Mouse (Mus musculus): ENCODE results near the gene Mettl13.
A peak's percentile ranks its signal among the peaks of the same experiment; 100 is the strongest.

Mettl13 gene

DNA sequence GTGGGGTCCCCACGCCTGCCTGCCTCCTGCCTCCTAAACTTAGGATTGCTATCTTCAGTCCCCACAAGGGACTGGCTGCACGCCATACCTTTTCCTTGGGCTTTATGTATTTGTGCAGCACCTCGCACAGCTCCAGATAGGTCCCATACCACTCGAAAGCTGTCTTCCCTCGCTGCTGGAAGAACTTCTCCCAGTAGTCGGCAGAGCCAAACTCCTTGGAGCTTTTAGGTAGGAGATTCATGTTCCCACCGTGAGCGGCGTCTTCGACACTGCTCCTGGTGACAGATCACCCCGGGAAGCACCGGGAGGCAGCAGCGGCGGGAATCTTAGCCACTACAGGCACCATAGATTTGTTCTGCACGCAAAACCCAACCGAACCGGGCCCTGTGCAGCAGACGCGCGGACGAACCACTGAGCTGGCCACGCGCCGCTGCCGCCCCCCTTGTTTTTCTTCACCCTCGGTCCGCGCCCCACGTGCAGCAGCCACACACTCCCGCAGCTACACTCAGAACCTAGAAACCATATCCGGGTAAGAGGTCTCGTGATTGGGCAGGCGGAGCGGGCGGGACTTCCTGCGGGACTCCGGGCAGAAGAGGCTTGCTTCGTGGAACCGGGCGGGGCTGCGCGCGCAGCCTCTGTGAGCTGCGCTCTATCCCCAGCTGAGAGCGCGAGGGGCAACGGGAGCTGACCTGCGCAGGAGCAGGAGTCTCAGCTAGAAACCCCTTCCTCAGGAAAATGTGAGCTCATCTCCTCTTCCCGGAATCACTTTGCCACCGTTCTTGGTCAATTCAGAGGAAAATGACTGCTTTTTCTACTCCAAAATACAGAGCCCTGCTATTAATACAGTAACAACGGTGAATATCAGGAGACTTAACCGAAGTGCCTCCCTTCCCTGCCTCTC is at the start of gene Mettl13:
Mettl13 (minus strand) TSS at position 536 of the 901 bp plus-strand sequence.
- DNase-seq (ENCODE audit: low spot score): peak; percentile 71

DNA sequence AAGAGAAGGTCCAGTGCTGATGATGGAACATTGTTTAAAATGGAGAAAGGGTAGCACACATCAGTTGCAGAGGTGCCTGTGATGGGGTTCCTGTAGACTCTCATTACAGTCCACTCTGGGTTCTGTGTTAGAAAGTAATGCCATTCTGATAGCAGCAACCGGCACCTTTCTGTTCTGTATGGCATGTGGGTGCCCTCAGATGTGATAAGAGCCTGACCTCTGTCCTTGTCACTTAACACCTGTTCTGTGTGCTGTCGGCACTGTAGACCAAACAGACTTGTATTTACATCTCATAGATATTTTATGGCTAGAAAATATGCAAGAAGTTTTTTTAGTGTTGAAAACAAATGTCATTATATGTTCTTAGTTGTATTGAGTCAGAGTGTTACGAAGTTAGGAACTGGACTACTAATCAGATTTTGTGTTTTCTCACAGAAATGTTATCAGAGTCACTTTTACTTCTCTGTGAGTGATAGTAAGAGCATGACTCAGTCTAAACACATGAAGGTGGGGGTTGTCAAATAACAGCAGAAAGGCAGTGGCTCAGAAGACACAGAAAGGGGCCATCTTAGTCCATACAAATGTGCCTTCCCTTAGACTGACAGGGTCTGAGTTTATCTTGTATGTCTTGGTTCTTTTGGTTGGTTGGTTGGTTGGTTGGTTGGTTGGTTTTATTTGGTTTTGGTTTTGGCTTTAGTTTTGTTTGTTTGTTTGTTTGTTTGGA is 49.2 kb upstream of the Mettl13 start:
- no peak for DNase-seq (ENCODE audit: low spot score)

DNA sequence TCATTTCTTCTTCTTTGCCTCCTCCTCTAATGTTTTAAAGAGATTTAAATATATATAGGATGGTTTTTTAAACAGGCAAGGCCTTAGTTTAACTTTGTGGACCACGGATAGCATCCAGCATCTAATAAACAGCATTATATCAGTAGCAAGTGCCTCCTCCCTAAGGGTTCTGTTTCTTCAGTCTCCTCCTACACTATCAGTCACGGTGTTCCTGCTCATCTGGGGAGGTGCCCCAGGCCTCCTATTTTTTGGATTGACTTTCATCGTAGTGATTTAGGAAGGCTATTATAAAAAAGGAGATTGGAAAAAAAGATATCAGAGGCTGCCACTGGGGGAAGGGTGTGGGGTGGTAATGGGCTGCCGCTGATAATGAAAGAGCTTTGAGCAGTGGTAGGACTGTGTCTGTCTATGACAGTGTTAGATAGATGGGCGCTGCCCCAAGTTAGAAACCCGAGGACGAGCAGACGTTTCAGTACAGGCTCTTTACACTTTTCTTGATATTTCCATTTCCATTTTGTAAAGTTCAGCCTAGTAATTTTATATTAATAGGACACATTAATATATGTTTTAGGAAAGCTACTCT is 42.2 kb upstream of the Mettl13 start:
- DNase-seq (ENCODE audit: low spot score): no peak

DNA sequence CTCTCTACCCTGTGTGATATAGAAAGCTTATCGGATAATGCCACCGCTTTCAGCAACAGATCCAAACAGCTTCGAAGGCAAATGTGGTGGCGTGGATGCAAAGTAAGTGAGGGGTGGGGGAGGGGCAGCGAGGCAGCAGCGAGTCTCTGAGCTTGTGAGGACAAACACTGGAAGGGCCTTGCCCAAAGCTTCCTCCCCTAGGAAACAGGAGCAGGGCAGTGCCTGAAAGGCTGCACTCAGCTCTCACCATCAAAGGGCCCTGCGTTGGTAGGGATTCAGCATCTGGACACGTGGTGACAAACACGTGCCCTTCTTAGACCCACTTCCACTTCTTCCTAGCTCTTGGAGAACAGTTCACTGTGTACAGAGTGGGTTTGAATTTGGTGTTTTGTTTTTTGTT is 41.1 kb upstream of the Mettl13 start:
- DNase-seq (ENCODE audit: low spot score): no peak

DNA sequence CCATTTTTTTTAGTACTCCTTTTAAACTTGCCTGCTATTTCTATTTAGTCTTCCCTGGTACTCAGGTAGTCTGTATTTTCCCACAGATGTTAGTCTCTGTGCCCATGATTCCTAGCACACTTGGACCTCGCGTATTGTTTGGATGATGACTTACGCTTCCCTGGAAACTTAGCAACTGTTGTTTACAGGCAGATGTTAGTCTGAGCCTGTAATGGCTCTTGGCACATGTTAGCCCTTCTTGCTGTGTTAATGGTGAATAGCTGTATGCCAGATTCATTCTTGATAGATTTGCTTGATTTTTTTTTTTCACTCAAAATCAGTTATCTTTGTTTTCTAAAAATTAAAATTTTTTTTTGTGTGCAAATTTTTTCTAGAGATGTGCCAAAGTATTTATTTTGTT is 40.3 kb upstream of the Mettl13 start:
- no peak for DNase-seq (ENCODE audit: low spot score)

DNA sequence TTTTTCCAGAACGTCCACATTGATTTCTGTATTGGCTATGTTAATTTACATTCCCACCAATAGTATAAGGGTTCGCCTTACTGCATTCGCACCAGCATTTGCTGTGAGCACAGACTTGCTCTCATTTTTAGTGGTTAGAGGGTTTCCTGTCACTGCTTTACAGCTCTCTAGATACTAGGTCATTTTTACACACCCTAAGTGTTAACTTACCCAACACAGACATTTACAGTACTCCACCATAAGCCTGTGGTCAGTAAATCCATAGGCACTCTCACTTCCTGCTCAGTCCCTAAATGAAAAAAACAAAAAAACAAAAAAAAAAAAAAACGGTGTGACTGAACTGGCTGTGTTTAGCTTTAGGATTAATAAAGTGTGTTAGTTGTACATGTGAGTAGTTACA is 37.9 kb upstream of the Mettl13 start:
- DNase-seq (ENCODE audit: low spot score): no peak

DNA sequence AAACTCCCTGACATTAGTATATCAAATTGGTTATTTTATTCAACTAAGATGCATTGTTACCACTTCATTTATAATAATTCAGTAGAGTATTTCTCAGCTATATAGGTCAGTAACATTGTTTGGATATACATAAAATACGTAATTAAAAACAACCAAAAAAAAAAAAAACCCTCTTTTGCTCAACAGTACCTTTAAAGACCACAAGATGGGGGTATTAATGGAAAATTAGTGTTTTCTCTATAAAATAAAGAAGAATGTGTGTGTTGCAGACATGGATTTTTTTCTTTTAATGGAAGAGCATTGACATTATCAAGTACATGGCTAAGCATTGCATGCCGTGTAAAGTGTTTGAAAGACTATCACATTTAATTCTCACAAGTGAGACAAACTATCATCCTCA is 34.5 kb upstream of the Mettl13 start:
- no peak for DNase-seq (ENCODE audit: low spot score)

DNA sequence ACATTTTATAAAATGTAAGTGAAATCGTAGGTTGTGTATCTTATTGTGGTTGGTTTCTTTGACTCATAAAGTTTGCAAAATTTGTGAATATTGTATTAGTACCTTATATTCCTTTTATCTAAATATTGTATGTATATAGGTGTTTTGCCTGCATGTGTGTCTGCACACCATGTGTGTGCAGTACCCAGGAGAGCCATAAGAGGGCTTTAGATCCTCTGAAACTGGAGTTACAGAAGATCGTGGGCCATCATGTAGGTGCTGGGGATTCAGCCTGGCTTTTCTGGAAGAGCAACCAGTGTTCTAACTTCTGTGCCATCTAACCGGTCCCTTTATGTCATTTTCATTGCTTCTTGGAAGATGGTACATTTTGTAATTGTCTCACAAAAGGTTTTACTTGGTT is 26.7 kb upstream of the Mettl13 start:
- DNase-seq (ENCODE audit: low spot score): no peak

DNA sequence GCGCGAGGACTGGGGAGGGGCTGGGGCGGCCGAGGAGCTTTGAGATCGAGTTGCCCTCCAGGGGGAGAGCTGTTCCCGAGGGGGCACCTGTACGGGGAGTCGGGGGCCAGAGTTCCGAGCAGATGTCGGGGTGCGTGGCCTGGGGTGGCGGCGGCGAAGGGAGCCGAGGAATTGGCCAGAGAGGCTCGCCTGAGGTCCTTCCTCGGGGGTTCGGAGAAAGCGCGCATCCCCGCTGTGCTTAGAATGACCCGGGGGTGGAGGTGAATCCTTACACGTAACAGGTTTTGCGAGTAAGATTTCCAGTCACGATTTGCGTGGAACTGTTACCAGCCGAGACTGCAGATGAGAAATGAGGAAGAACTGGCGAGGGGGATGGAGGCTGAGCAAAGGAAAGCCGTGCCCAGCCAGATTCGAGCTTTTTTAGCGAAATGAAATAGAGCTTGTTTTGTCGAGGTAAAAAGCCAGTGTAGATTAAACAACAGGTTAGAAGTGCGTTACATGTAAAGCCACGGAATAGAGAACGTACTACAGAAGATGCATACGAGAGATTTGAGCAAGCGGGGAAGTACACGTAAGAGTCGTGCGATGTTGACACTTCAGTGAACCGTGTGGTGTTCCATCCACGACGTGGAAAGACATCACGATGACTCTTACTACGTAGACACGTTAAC is 22.7 kb upstream of the Mettl13 start:
- DNase-seq (ENCODE audit: low spot score): no peak

DNA sequence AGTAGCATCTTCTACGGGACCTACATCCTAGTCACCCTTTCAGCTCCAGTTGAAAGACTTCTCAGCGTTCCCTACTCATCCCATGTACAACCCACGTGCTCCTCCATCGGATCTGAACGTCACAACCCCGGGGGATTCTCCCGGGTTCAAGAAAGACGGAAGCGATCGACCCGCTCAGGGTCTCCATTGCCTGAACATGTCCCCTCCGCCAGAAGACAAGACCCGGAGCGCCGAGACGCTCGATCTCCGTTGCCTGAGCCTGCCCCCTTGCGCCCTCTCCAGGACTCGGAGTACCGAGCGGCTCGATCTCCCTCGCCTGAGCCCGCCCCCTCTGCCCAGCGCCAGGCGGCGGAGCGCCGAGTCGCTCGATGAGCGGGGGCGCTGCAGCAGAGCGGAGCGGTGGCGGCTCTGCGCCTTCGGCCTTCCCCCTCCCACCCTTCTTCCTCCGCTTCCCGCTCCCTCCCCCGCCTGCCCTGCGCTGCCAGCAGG is 22.0 kb upstream of the Mettl13 start, which contains the start of gene Vamp4:
Vamp4 (plus strand) TSS at position 256 of the 489 bp plus-strand sequence.
- peak; percentile 73 for DNase-seq (ENCODE audit: low spot score)

DNA sequence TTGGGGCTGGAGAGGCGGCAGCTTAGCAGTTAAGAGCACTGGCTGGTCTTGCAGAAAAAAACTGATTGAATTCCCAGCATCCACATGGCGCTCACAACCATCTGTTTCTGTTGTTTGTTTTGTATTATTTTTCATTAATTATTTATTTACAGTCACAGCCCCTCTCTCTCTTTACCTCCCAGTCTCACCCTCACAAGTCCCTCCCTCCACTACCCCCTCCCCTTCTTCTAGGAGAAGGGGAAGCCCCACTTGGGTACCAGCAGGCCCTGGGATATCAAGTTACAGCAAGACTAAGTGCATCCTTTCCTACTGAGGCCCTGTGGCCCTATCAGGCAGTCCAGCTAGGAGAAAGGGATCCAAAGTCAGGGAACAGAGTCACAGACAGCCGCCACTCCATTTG is 19.0 kb upstream of the Mettl13 start:
- no peak for DNase-seq (ENCODE audit: low spot score)

DNA sequence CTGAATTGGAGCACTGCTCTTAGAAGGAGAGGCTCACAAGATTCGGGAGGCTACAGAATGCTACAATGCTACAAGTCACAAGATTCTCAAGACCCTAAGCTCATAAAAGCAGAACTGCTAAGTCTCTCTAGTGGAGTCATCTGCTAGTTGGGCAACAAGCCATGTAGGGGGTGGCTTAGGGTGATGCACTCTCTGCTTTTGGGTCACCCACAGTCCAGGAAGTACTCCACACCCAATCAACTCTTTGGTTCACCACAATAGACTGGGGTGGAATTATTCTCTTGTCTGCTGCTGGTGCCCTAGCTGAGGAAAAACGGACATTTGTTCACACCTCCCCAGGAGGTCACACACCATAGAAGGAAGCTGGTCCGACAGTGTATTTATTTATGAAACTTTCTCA is 16.6 kb upstream of the Mettl13 start:
- no peak for DNase-seq (ENCODE audit: low spot score)

DNA sequence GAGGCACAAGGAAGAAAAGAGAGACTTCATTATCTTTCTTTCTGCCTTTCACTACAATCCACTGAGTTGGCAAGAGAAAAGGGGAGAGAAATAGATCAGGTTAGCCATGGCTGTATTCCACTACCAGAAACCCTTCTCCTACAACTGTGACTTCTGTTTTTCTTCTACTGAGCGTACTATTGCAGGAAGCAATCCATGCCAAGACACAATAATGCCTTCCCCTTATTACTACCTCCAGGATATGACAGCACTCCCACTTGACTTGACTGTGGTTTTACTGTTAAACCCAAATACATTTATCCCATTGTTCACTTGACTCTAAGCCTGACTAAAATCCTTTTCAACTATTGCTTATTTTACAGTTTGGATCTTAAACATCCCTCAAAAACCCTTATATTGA is 14.9 kb upstream of the Mettl13 start:
- no peak for DNase-seq (ENCODE audit: low spot score)

DNA sequence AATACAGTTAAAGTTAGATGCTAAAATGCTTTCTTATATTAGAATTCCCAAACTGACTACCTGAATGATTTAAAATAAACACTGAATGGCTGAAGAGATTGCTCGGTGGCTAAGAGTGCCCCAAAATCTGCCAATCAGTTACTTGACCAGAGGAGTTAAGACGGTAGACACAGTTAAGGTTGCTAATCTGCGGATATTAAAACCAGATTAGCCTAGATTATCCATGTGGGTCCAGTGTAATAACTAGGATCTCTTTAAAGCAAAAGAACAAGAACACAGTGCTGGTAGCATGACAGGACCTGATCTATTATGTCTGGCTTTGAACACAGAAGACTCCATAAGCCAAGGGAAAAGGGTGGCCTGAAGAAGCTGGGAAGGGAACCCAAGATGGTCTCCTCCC is 5.8 kb upstream of the Mettl13 start:
- no peak for DNase-seq (ENCODE audit: low spot score)

DNA sequence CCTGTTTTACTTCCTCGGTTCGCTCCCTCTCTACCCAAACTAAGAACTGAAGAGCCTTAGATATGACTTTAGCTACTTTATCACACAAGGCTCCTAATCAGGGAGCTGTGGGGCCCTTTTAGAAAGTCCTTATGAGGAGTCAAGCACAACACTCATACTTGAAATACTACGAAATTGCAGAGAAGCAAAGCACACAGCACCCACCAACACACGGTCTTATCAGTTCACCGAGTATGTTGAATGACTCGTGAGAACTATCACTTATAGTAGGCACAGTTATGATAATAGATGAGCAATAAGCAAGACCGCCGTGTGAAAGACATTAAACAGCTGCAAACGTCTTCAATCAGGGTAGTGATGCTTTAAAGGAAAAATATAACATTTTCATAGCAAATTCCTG is 4.6 kb upstream of the Mettl13 start:
- DNase-seq (ENCODE audit: low spot score): no peak

DNA sequence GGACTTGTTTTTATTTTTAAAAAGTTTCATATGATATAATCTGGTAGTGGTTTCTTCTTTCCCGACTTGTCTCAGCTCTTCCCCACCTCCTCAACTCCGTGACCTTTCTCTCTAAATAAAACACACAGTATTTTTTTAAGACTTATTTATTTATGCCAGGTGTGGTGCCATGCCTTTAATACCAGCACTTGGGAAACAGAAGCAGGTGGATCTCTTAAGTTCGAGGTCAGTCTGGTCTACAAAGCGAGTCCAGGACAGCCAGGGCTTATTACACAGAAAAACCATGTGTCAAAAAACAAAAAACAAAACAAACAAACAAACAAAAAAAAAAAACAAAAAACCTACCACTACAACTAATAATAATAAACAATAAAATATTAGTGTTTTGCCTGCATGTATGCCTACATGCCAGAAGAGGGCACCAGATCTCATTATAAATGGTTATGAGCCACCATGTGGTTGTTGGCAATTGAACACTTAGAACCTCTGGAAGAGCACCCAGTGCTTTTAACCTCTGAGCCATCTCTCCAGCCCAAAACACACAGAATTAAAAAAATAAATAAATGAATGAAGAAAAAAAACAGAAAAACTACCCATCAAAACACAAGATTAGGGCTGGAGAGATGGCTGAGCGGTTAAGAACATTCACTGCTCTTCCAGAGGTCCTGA is 1.4 kb upstream of the Mettl13 start:
- no peak for DNase-seq (ENCODE audit: low spot score)

DNA sequence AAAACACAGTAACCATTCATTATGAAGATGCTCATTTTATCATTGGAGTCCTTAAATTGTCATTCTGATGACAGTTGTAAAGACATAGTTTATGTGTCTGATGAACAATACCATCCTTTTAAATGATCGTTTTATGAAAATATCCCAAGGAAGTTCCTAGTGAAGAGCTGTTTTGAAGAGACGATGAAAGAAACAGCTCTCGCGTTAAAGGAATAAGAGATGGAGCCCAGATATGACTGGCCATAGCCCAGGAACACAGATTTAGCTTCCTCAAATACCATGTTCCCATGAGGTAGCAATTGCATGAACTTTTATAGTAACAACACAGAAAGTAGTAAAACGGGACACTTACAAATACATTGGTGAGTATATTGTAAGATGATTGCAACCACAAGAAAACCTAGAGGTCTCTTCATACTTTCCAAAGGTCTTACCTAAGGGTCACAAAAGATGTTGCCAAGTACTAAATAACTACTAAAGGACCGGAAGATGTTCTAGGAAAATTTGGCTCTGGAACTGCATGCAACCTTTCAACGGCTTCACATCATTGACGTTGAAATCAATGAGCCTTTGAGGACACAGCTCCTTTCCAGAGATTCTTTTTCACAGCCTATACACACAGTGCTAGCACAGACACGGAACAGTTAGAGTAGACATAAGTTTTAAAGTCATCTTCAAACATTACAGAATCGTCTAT is 714 bp upstream of the Mettl13 start:
- DNase-seq (ENCODE audit: low spot score): no peak

DNA sequence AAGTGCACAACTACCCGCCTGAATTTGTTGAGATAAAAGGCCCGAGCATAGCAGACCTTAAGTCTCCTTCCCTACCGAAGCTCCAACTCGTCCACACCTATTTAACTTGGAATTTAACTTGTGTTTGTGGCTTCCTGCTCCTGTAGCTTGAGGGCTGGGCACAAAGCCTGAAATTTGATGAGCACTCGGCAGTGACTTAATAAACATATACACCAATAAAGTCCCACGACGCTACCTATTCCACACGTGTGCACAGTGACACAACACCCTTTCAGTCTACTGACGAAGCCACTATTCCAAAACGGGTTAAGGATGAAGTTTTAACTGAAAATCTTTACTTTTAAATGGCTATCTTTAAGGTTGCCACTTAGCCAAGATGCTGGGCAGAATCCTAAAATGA is 744 bp downstream of the Mettl13 start:
- no peak for DNase-seq (ENCODE audit: low spot score)

DNA sequence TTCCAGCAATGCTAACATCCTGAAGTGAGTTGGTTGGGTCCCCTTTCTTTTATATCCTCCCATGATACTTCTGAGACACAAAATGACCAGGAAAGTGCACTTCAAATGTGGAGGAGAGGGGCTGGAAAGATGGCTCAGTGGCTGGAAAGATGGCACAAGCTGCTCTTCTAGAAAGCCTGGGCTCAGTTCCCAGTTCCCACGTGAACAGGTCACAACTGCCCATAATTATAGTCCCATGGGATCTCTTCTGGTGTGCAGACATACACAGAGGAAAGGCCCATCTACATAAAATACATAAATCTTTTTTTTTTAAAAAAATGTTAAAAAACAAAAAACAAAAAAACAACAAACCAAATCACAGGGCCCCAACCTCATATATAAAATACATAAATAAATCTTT is 5.1 kb downstream of the Mettl13 start:
- no peak for DNase-seq (ENCODE audit: low spot score)

DNA sequence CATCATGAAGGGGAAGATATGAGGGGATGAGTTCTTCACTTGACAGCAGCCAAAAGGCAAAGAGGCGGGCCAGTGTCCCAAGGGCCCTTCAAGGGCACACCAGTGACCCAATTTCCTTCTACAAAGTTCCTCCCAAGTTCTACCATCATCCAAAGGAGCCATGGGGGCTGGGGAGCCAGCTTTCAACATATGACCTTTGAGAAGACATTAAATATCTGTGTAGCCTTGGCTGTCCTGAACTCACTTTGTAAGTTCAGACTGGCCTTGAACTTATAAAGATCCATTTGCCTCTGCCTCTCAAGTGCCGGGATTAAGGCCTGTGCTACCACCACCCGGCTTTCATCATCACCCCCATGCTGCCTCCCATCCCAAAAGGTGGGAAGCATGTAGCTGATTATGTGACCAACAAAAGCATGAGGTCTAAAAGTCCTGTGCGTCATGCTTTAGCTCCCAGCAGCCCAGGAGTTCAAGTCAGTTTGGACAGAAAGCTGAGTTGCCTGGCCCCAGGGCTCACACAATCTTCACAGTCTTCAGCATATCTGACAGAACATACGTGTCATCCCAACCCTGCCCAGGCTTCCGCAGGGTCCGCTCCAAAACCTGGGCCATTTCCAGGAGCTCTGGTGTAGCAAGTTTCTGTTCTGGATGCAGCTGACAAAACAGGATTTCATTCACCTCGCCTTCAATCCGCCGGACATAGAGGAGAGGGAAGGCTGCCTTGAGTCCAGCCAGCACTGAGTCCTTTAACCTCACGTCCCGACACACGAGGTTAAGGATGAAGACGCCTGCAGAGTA is 14.4 kb downstream of the Mettl13 start:
- DNase-seq (ENCODE audit: low spot score): no peak
